Mouse (Mus musculus) bone marrow, adult 2 months (tissue): ENCODE data around the gene Zfp819.

ENCODE experiments used
- CTCF ChIP-seq: fragments of 200-500 bp; IDR thresholded peaks from 2 replicates; pipeline ENCODE4 v1.5.1; 2011; ENCODE audit warnings: low read length, control low read depth; ENCODE audit not compliant: control insufficient read depth, insufficient read depth
- POLR2A ChIP-seq: fragments of 200-500 bp; IDR thresholded peaks from 2 replicates; pipeline ENCODE4 v1.6.1; 2011; ENCODE audit warnings: low read depth, mild to moderate bottlenecking, control low read depth, low read length, borderline replicate concordance; ENCODE audit not compliant: control insufficient read depth

GRCm38 (mm10) chr7:43656232-43656631, 49.3 kb downstream of the Zfp819 start:
- no peak for TF ChIP-seq CTCF
- TF ChIP-seq POLR2A, result no peak
